Mouse (Mus musculus) layer of hippocampus, adult 11-12 months (tissue): ENCODE measurements around the gene Olfr1294.

Source experiments
- DNase-seq: peaks from one replicate; pipeline ENCODE4 v3.0.0; 2022; ENCODE audit warnings: low spot score

The Olfr1294 gene

GRCm38 (mm10) chr2:111540191-111540590 is at the start of gene Olfr1294:
TSS of gene Olfr1294 (minus strand) at chr2:111540291.
- no peak for DNase-seq

DNA sequence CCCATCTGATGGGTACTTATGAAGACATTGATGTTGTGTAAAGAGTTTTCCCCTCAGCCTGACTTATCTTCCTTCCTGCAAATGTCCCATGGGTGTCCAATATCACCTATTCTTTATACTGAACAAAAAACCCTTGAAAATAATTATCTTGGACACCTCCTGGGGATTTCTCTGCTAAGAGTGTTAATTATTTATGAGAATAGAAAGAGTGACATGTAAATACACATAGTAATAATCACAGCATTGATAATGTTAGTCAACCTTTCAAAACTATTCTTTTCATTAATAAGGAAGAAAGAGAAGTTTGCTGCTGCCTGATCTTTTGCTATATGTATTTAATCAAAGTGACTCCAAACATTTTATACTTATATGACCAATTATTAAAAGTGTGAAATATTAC is 29.5 kb upstream of the Olfr1294 start, which contains the start of gene Olfr1295:
Gene Olfr1295 (minus strand): TSS at position 101 of the 400 bp plus-strand sequence.
- DNase-seq, result no peak

GRCm38 (mm10) chr2:111524903-111525302 is 15.2 kb downstream of the Olfr1294 start, which contains the start of gene Olfr1293-ps:
TSS of gene Olfr1293-ps (plus strand) at chr2:111525203.
- no peak for DNase-seq

GRCm38 (mm10) chr2:111517451-111517850 is 22.6 kb downstream of the Olfr1294 start:
- DNase-seq, result no peak

DNA sequence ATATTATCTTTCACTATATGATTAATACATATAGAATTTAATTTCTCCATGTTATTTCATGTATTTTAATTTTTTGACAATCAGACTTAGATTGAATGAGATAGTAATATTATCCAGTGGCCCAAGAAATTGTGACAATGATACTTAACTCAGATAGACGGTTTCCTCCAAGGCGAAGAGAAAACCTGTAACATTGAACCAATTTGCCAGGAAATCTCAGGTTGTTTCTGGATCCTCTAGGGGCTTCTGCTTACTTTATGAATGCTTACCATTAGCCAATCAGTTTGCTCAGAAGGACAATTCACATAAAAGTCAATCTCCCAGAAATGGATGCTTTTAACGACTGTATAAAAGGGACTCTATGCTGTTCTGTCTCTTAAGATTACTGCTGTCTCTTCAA is 43.2 kb downstream of the Olfr1294 start, which contains the start of gene Olfr1291-ps1:
Gene Olfr1291-ps1 (plus strand): TSS at position 301 of the 400 bp plus-strand sequence.
- no peak for DNase-seq

- DNase-seq, result no peak
Observed at GRCm38 (mm10) chr2:111493729-111494128, 46.4 kb downstream of the Olfr1294 start, which contains the start of gene Olfr1290. TSS of gene Olfr1290 (minus strand) at chr2:111493829.
